Mouse (Mus musculus): ENCODE results near the gene Nceh1.
"Not testable (repeated sequence)": the region's sequence is repeated elsewhere in the genome, so short reads cannot be mapped to it uniquely, and the experiment has no call there.

Gene Nceh1

DNA sequence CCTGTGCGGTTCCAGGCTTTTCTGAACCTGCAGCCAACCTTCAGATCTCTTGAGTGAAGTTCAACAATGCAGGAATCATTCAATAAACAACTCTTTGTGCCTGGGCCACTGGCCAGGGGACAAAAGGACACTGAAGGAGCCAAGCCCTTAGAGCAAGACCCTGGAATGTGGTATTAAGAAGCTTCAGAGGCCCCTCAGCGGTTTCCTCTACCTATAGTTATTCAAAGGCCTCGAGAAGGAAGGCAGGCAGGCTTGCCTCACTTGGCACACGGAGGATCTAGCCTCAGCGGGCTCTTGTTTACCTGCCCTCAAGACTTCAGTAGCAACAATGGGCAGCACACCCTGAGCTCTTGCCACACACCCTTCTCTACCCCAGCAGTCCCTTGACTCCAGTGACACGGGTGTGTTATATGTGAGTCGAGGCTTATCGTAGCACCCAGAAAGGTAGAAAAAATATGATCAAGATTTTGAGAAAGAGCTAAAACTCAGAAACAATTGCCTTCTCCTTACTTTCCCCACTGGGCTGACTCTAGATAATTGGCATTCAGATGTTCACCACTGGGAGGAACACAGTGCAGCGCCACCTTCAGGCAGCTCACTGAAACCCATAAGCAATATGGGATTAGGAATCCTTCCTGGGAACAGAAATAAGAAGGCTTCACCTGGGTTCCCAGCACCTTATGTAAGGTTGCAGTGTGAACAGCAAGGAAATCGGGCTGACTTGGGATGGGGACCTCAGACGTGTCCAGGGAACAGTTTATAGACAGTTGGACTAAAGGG lies 46.0 kb downstream of the Nceh1 start:
- DNase-seq (ENCODE audit: low read depth, low spot score), result no peak

GRCm38 (mm10) chr3:27233361-27233760 lies 50.6 kb downstream of the Nceh1 start:
- no peak for DNase-seq (ENCODE audit: low read depth, low spot score)

DNA sequence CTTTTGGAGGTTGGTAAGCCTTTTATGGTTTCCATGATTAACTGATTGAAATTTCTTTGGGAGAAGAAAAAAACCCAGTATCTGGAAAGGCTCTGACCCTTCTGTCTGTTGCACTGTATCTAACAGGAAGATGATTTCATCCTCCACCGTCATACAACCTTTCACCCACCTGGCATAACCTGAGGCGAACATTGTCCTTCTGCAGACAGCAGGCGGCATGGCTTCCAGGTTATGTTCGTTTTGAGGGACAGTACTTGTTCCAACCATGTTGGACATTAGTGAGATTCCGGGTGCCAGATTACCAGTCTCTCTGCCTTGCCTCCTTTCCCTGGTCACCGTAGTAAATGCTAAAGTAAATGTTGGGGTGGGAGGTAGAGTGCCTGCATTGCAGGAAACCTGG lies 51.1 kb downstream of the Nceh1 start:
- DNase-seq (ENCODE audit: low read depth, low spot score), result no peak

GRCm38 (mm10) chr3:27234976-27235375 lies 52.2 kb downstream of the Nceh1 start:
- DNase-seq (ENCODE audit: low read depth, low spot score), result no peak

DNA sequence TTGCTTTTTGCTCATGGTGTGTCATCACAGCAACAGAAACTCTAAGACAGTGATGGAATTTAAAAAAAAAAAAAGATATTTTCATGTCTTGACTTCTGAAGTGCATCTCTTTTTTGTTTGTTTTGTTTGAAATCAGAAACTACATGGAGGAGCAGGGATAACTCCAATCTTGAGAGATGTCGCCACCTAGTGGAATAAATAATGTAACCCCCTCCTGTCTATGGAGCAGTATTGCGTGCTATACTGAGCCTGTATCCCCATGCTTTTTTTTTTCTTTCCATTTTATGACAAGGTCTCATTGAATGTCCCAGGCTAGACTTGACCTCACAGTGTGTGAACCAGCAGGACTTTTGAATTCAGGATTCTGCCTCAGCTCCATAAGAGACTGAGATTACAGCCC lies 54.5 kb downstream of the Nceh1 start:
- peak; percentile 56 for DNase-seq (ENCODE audit: low read depth, low spot score)

GRCm38 (mm10) chr3:27238563-27238962 lies 55.8 kb downstream of the Nceh1 start:
- DNase-seq (ENCODE audit: low read depth, low spot score), result no peak

GRCm38 (mm10) chr3:27239568-27239967 lies 56.8 kb downstream of the Nceh1 start:
- no peak for DNase-seq (ENCODE audit: low read depth, low spot score)

DNA sequence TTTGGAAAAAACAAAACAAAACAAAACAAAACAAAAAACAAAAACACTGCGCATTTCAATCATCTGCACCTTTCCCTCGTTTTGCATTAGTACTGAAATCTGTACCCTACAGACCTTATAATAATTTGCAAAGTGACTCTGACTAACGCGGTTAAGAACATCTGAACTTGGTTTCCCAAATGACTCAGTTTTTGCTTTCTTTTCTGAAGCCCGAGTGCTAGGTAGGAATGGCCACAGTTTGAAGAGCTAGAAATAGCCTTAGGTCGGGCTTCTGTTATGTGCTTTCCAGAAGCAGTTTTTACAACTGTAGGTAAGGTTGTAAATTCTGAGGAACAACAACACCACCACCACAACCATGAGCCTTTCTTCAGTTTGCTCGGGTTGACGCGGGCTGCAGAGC lies 59.1 kb downstream of the Nceh1 start:
- DNase-seq (ENCODE audit: low read depth, low spot score), result no peak

DNA sequence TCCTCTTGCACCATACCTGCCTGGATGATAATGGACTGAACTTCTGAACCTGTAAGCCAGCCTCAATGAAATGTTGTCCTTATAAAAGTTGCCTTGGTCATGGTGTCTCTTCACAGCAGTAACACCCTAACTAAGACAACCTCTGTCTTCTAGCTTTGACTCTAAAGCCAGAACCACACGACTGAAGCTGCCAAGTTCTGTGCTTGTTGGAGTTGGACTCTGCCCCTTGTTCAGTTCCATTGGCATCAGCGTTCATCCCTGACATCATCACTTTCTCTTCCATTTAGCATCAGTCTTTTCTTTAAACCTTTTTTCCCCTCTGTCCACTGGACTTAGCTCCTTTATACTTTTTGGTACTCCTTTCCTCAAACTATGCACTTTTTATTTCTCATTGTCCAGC lies 63.4 kb downstream of the Nceh1 start:
- no peak for DNase-seq (ENCODE audit: low read depth, low spot score)

GRCm38 (mm10) chr3:27247785-27248184 lies 65.0 kb downstream of the Nceh1 start:
- DNase-seq (ENCODE audit: low read depth, low spot score), result no peak

GRCm38 (mm10) chr3:27249030-27249429 lies 66.3 kb downstream of the Nceh1 start:
- no peak for DNase-seq (ENCODE audit: low read depth, low spot score)

DNA sequence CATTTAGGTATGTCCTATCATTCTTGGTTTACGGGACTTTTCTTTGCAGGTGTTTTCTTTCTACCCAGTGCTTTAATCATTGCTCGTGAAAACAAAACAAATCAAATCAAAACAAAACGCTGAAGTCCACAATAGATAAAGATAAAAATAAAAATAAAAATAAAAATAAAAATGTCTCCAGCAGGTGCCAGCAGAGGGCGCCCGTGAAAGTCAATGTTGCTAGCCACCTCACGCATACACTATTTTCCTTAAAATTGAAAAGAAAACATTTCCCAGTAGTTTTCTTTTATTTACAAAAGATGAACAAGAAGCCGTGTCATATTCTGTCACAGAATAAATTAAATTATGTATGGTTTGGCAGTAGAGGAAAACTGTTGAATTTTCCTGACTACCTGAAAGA lies 68.2 kb downstream of the Nceh1 start:
- DNase-seq (ENCODE audit: low read depth, low spot score), result no peak

- DNase-seq (ENCODE audit: low read depth, low spot score), result no peak
Observed at GRCm38 (mm10) chr3:27258461-27258860, 75.7 kb downstream of the Nceh1 start.

GRCm38 (mm10) chr3:27260393-27260792 lies 77.6 kb downstream of the Nceh1 start:
- no peak for DNase-seq (ENCODE audit: low read depth, low spot score)

DNA sequence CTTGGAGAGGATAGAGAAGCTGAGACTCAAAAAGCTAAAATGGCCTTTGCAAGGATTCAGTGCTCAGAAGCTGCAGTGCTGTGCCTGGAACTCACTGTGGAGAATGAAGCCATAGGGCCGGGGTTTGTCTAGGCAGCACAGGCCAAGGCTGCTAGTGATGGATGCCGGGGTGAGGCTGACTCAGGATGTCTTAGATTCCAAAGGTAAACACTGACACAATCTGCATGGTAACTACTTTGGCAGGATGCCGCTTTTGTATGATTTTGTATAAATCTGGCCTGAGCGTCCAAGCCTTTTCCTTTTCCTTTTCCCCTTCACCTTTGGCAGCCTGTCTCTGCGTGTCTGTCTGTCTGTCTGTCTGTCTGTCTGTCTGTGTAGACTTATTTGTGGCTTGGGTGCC lies 84.6 kb downstream of the Nceh1 start:
- no peak for DNase-seq (ENCODE audit: low read depth, low spot score)

DNA sequence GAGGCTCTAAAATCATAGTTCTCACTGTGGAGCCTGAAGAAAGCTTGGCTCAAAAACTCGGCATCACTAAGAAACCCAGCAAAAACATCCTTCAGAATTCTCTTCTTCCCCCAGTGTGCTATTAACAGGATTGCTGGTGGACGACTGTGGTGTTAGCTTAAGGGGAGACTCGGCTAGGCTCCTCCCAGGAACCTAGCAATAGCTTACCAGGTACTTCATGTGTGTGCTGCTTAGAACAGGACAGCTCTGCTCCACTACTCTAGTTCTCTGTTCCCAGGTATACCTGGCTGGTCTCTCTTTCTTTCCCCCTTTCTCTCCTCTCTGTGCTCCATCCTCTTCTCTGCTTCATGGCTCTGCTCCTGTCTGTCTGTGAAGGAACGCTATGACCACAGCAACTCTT lies 85.1 kb downstream of the Nceh1 start:
- DNase-seq (ENCODE audit: low read depth, low spot score), result no peak

GRCm38 (mm10) chr3:27269151-27269550 lies 86.4 kb downstream of the Nceh1 start:
- no peak for DNase-seq (ENCODE audit: low read depth, low spot score)

DNA sequence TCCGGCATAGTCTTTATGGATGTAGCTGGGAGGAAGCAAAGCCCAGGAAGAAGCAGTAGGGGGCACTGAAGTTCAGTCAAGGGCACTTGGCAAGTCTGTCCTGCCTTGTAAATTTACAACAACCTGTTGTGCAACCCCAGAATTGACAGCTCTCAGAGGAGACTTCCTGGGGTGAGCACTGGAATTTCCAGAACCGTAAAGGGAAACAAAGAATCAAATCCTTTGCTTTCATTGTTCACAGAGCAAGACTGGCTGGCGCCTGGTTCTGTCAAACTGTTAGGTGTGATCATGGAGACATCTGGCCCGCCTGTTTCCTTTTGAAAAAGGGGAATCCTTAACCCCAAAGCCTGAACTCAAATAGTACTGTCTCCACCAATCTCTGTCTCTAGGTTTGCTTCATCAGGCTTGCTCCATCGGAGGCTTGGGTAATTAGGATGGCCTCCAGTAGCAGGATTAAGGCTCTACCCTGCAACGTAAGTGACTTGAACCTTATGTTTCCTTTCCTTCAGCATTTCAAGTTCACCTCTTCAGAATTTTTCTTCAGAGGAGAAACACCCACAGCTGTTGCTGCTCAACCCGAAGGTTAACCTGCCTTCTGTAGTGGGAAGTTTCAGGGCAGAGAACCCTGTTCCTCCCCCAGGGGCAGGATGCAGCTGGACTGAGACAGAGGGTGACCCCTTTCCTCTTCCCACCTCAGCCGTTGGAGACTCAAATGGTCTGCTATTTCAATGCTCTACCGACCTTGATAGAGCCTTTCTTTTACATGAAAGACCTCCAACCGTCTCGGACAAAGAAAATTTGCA lies 87.6 kb downstream of the Nceh1 start:
- DNase-seq (ENCODE audit: low read depth, low spot score), result no peak

DNA sequence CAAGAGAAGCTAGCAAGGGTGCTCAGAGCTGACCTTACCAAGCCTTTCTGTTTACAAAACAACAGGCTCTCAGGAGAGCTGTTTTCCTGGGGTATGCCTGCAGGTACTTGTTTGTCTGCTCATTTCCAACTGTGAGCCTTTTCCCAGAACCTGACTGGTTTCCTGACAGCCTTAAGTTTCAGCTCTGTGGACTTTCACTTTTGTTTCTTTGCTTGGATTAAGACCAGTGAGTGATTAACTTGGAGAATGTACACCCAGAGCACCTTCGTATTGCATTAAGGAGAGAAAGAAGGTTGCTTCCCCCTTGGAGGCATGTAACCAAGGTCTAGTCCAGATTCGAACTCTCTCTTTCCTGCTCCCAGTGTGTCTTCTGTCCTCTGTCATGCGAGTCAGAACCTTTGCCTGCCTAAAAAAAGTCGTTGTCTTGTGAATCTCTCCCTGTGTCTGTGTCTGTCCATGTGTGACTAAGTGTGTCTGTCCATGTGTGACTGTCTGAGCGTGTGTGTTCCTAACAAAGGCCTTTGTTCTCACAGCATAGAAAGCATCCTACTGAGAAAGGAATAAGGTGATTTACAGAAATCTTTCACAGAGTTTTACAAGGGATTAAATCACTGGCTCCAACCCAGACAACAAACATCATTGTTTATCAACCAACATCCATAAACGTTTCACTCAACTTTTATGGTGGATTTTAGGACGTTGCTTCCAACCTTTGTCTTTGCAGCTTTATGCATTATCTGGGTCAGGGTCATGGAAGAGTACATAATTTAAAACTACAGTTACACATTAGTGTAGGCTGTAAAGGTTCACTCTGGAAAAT lies 90.4 kb downstream of the Nceh1 start:
- no peak for DNase-seq (ENCODE audit: low read depth, low spot score)

- DNase-seq (ENCODE audit: low read depth, low spot score), result not testable (repeated sequence)
Observed at GRCm38 (mm10) chr3:27279286-27279925, 96.6 kb downstream of the Nceh1 start.

DNA sequence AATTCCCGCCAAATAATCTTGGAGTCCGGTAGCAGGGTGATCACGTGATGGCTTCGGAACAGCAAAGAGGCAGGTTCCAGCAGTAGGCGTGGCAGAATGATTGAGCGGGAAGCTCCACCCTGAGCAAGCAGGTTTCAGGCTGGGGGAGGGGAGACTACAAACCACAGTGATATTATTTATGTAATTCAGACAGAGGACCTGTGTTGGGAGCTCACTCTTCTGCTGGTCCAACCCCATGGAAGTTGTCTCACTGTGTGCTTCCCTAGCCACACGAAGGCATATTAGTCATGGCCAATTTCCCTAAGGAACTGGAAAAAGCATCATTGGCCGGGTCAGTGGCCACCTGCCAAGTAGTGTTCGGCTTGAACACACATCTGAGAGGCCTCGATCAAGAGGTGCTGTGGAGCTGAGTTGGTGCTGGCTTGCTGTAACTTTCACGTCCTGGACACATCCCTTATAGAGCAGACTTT lies 97.5 kb downstream of the Nceh1 start:
- no peak for DNase-seq (ENCODE audit: low read depth, low spot score)
